Mouse (Mus musculus) embryonic facial prominence, embryonic 13.5 days (tissue): Measurements from ENCODE around the gene Nek6. TPM values are rescaled to one million over a fixed set of nuclear protein-coding genes. Genes with fewer than 3 reads are reported as not detected.

ENCODE experiments used
- ATAC-seq: fragments of 200-750 bp; cut with Nextera tagmentation; 2 replicates; pipeline ENCODE4 v1.8.0; 2017; ENCODE audit warnings: low read depth; ENCODE audit not compliant: insufficient number of reproducible peaks, insufficient read depth, low FRiP score, low TSS enrichment
- H3K27ac ChIP-seq: fragments of 300-500 bp; sonication (generic); 2 replicates; pipeline ENCODE4 v1.5.1; 2015; ENCODE audit warnings: moderate library complexity, mild to moderate bottlenecking, inconsistent platforms
- H3K27me3 ChIP-seq: fragments of 300-500 bp; sonication (generic); 2 replicates; pipeline ENCODE4 v1.6.1; 2015; ENCODE audit warnings: mild to moderate bottlenecking, inconsistent platforms
- H3K36me3 ChIP-seq: fragments of 300-500 bp; sonication (generic); 2 replicates; pipeline ENCODE4 v1.6.1; 2015; ENCODE audit warnings: mild to moderate bottlenecking, inconsistent platforms
- H3K4me1 ChIP-seq: fragments of 300-500 bp; sonication (generic); 2 replicates; pipeline ENCODE4 v1.6.1; 2015; ENCODE audit warnings: inconsistent platforms
- H3K4me2 ChIP-seq: fragments of 300-500 bp; sonication (generic); 2 replicates; pipeline ENCODE4 v1.6.1; 2015; ENCODE audit warnings: moderate library complexity, mild to moderate bottlenecking, inconsistent platforms
- H3K4me3 ChIP-seq: fragments of 300-500 bp; sonication (generic); 2 replicates; pipeline ENCODE4 v1.5.1; 2015; ENCODE audit warnings: mild to moderate bottlenecking, inconsistent platforms
- H3K9ac ChIP-seq: fragments of 300-500 bp; sonication (generic); 2 replicates; pipeline ENCODE4 v1.6.1; 2015; ENCODE audit warnings: mild to moderate bottlenecking, inconsistent platforms
- H3K9me3 ChIP-seq: fragments of 300-500 bp; sonication (generic); 2 replicates; pipeline ENCODE4 v1.6.1; 2016; ENCODE audit warnings: inconsistent platforms
- WGBS: fragments of 180-500 bp; shearing (Covaris S2); methylation state at CpG from one replicate; pipeline ENCODE4 v1.1.7; 2015; ENCODE audit warnings: mixed read lengths; 5-methylcytosine and 5-hydroxymethylcytosine counted together
- polyA plus RNA-seq: library from polyadenylated mRNA; unstranded; fragments of >200 nt; fragmentation: Nextera tagmentation; extraction: Ambion mirVana; gene quantifications from 2 replicates; pipeline ENCODE4 v1.2.1, GENCODE M21; 2015

Gene Nek6
- polyA plus RNA-seq = 110 and 114 TPM in 2 replicates

DNA sequence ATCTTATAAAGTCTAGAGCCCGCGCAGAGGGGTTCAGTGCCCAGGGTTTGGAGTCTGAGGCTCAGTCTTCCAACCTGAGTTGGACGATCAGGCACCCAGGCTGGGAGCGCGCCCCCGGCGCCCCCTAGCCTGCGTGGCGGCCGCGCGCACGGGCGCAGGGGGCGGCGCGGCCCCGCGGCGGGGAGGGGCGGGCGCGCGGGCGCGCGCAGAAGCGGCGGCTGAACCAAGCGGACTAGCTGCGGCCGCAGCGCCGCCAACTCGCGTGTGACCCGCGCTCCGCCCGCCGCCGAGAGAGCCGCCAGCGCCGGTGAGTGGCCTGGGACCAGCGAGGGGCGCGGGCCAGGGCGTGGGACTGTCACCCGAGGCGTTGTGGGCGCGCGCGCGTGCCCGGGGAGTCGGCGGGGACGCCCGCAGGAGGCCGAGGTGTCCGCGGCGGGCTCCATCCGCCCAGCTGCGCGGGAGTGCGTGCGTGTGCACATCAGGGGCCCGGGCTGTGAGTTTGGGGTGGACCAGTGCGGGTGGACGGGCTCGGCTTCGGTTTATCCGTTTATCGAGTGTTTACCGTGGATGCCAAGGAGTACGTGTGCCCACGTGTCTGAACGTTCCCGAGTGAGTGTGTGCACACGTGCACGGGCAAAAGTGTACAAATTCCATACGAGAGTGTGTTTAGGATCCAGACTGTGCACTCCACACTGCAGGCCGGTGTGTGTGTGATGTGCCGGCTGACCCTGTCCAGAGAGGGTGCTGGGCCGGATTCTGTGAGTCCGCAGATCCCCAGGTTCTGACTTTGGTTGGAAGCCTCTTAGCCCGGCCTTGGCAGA lies at the start of gene Nek6:
Gene Nek6, plus strand, starts transcription at position 157 of the 821 bp plus-strand sequence.
- ATAC-seq = peak; percentile 54; the same call in 1 of the 2 replicates
- no peaks in the 10 kb centered on the region for H3K9me3 ChIP-seq
- H3K9ac ChIP-seq = peak within 1 kb of the TSS; percentile 92
- peak within 1 kb of the TSS; percentile 82 for H3K4me2 ChIP-seq
- peak within 1 kb of the TSS; percentile 85 for H3K4me3 ChIP-seq
- peaks cover 42% of the 10 kb centered on the region for H3K4me1 ChIP-seq
- H3K27me3 ChIP-seq = no peaks in the 10 kb centered on the region
- H3K36me3 ChIP-seq = no peaks in the 10 kb centered on the region
- under 1% methylated on average over 87 of the region's 90 CpGs for WGBS
- H3K27ac ChIP-seq = peak within 1 kb of the TSS; percentile 90

DNA sequence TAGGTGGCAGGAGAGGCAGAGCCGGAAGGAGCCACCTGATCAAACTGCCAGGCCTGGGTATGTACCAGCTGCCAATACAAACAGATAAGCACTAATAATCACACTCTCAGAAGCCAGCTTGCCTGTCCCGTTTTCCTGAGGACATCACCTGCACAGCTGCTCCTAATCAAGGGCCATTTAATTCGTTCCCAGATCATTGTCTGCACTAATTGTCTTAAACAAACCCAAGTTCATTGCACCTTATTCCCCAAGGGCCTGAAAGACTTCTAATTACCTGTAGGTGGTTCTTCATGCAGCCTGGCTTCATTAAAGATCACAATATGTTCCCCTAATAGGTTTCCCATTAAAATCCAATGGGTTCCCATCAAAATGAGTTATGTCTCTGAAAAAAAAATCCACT lies 49.1 kb upstream of the Nek6 start:
- H3K9me3 ChIP-seq = no peaks in the 10 kb centered on the region
- H3K27ac ChIP-seq = no peak overlapping the region
- no peaks in the 10 kb centered on the region for H3K27me3 ChIP-seq
- no peak overlapping the region for H3K4me3 ChIP-seq
- H3K4me1 ChIP-seq = peaks cover 15% of the 10 kb centered on the region
- WGBS = 69% methylated on average over 3 of the region's 3 CpGs
- no peak overlapping the region for H3K9ac ChIP-seq
- no peak overlapping the region for H3K4me2 ChIP-seq
- ATAC-seq = no peak
- H3K36me3 ChIP-seq = no peaks in the 10 kb centered on the region

DNA sequence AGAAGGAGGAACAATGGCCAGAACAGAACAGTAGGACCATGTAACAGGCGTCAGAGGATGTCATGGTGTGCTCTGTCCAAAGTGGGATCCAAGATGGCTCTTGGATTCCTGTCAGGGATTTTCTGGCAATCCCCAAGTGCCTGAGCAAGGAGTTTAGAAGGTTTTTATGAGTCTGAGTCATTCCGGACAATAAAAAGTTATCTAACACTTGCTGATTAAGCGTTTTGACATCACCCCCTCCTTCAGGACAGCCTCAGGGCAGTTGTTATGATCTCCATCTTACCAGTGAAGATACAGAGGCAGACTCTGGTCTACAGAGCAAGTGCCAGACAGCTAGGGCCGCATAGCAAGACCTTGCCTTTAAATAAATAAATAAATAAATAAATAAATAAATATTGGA lies 42.6 kb upstream of the Nek6 start:
- H3K9me3 ChIP-seq = no peaks in the 10 kb centered on the region
- H3K4me3 ChIP-seq = no peak overlapping the region
- H3K36me3 ChIP-seq = no peaks in the 10 kb centered on the region
- WGBS = 81% methylated on average over 4 of the region's 4 CpGs
- no peaks in the 10 kb centered on the region for H3K4me1 ChIP-seq
- H3K27ac ChIP-seq = no peak overlapping the region
- ATAC-seq = no peak
- no peak overlapping the region for H3K4me2 ChIP-seq
- H3K9ac ChIP-seq = no peak overlapping the region
- no peaks in the 10 kb centered on the region for H3K27me3 ChIP-seq

- 81% methylated on average over 5 of the region's 5 CpGs for WGBS
- no peaks in the 10 kb centered on the region for H3K9me3 ChIP-seq
- H3K4me3 ChIP-seq = no peak overlapping the region
- H3K27ac ChIP-seq = no peak overlapping the region
- no peak for ATAC-seq
- no peaks in the 10 kb centered on the region for H3K27me3 ChIP-seq
- no peak overlapping the region for H3K4me2 ChIP-seq
- no peaks in the 10 kb centered on the region for H3K4me1 ChIP-seq
- no peak overlapping the region for H3K9ac ChIP-seq
- H3K36me3 ChIP-seq = no peaks in the 10 kb centered on the region
These were observed 39.7 kb upstream of the Nek6 start for GRCm38 (mm10) chr2:38471745-38472144.

DNA sequence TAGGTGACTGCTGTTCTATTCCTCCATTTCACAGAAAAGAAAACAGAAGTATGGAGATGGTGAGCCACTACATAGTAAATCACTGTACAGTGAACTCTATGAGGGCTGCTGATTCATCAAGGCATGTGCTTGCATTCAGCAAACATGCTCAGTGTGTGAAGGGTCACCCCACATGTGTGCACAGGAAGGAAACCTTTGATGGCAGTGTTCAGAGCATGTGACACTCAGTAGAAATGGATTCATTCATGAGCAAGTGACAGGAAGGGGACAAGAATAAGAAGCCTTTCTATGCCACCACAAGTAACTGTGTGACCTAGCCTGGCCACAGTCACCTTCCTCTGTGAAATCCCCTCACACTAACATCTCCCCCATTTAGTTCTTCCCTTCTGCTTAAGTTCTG lies 38.6 kb upstream of the Nek6 start:
- H3K27me3 ChIP-seq = no peaks in the 10 kb centered on the region
- ATAC-seq = no peak
- H3K4me2 ChIP-seq = no peak overlapping the region
- H3K27ac ChIP-seq = no peak overlapping the region
- no peak overlapping the region for H3K9ac ChIP-seq
- H3K4me1 ChIP-seq = no peaks in the 10 kb centered on the region
- no peak overlapping the region for H3K4me3 ChIP-seq
- no peaks in the 10 kb centered on the region for H3K36me3 ChIP-seq
- no peaks in the 10 kb centered on the region for H3K9me3 ChIP-seq

DNA sequence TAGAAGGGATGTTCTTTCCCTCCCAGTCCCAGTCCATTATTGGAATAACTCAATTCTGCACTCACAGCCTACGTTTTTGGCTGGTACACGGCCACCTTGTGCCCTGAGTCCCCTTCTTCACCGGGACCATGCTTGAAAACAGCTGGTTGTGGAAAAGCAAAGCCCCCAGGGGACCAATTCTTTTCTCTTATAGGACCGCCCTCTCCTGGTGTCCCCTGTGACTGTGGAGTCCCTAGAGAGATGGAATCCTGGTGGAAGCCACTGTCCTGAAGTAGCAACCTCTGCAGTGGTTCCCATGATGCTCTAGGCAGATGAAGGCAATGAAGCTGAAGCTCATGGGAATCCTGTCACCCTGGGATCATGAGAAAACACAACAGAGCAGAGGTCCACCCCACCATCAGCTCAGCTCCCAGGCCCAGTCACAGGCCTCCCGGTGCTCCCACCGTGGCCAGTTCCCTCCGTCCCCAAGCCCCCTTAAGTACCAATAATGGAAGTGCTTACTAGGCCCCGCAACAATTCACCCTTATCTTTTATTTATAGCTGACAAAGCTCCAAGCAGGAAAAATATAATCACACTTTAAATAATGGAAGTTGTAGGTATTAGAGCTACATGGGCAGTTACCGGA lies 34.5 kb upstream of the Nek6 start:
- Histone ChIP-seq H3K4me1 (no peaks in the 10 kb centered on the region), H3K4me3 (no peak overlapping the region), H3K9ac (no peak overlapping the region), H3K27me3 (no peaks in the 10 kb centered on the region), H3K36me3 (no peaks in the 10 kb centered on the region), H3K9me3 (no peaks in the 10 kb centered on the region), H3K4me2 (no peak overlapping the region), H3K27ac (no peak overlapping the region)
- 79% methylated on average over 9 of the region's 9 CpGs for WGBS
- ATAC-seq = no peak

DNA sequence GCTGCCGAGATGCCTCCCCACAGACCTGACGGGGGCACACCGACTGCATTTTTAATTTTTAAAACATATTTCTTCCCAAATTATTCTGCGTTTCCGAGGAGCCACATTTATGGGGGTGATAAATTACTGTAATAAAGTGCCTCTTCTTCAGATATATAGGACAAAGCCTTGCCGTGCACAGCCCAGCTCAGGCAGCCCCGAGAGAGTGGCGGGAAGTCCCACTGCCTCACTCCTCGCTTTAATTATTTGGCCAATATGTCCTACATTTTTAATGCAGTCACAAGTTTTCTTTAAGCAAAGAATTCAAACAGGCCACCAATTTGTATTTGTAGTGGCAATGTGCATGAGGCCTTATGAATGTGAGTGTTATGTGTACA lies 34.0 kb upstream of the Nek6 start:
- Histone ChIP-seq H3K9me3 (no peaks in the 10 kb centered on the region), H3K36me3 (no peaks in the 10 kb centered on the region), H3K4me3 (no peak overlapping the region), H3K4me2 (no peak overlapping the region), H3K9ac (no peak overlapping the region), H3K27me3 (no peaks in the 10 kb centered on the region), H3K4me1 (no peaks in the 10 kb centered on the region), H3K27ac (no peak overlapping the region)
- no peak for ATAC-seq
- 92% methylated on average over 9 of the region's 9 CpGs for WGBS

- no peak for ATAC-seq
- no peaks in the 10 kb centered on the region for H3K36me3 ChIP-seq
- no peak overlapping the region for H3K4me2 ChIP-seq
- H3K27ac ChIP-seq = no peak overlapping the region
- H3K4me1 ChIP-seq = no peaks in the 10 kb centered on the region
- no peaks in the 10 kb centered on the region for H3K27me3 ChIP-seq
- no peaks in the 10 kb centered on the region for H3K9me3 ChIP-seq
- H3K9ac ChIP-seq = no peak overlapping the region
- 90% methylated on average over 4 of the region's 4 CpGs for WGBS
- H3K4me3 ChIP-seq = no peak overlapping the region
These were observed 32.8 kb upstream of the Nek6 start for GRCm38 (mm10) chr2:38478683-38479082.

GRCm38 (mm10) chr2:38479541-38479940 lies 31.9 kb upstream of the Nek6 start:
- Histone ChIP-seq H3K36me3 (no peaks in the 10 kb centered on the region), H3K4me2 (no peak overlapping the region), H3K27ac (no peak overlapping the region), H3K9ac (no peak overlapping the region), H3K9me3 (no peaks in the 10 kb centered on the region), H3K4me3 (no peak overlapping the region), H3K27me3 (no peaks in the 10 kb centered on the region), H3K4me1 (no peaks in the 10 kb centered on the region)
- ATAC-seq = no peak
- 81% methylated on average over 3 of the region's 3 CpGs for WGBS

DNA sequence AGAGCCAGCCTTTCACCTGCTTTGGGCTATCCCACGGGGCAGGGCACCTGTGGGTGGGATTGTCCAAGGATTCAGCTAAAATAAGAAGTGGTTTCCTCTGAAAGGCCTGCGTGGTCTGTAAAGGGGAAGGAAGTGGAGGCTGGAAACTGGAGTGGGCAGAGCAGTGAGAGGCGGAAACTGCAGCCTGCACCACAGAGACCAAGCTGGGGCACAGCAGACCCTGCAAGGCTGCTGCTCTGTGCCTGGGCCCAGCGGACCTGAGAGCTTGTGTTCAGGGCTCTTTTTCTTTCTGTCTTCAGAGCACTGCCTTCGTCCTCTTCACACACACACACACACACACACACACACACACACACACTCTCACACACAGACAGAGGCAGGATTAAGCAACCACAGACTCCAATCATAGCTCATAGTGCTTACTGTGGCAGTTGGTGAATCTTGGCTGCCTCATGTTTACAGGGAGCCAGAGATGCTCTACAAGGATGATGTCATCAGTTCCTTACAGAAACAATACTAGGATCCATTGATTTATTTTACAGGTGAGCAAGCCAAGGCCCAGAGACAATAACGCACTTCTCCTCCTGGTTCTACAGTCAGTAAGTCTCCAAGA lies 30.2 kb upstream of the Nek6 start:
- ATAC-seq = no peak
- Histone ChIP-seq H3K27ac (no peak overlapping the region), H3K4me1 (peaks cover 2% of the 10 kb centered on the region; the same call in 1 of the 2 replicates), H3K36me3 (no peaks in the 10 kb centered on the region), H3K4me2 (no peak overlapping the region), H3K27me3 (no peaks in the 10 kb centered on the region), H3K9ac (no peak overlapping the region), H3K9me3 (no peaks in the 10 kb centered on the region), H3K4me3 (no peak overlapping the region)
- WGBS = 70% methylated on average over 6 of the region's 6 CpGs

- Histone ChIP-seq H3K9me3 (no peaks in the 10 kb centered on the region), H3K27me3 (no peaks in the 10 kb centered on the region), H3K4me1 (peaks cover 5% of the 10 kb centered on the region; the same call in 1 of the 2 replicates), H3K36me3 (no peaks in the 10 kb centered on the region), H3K4me3 (no peak overlapping the region), H3K4me2 (no peak overlapping the region), H3K9ac (no peak overlapping the region), H3K27ac (no peak overlapping the region)
- 81% methylated on average over 3 of the region's 3 CpGs for WGBS
- no peak for ATAC-seq
These were observed 29.3 kb upstream of the Nek6 start for GRCm38 (mm10) chr2:38482122-38482521.
